Mouse (Mus musculus): ENCODE results near the gene Adcy1.

GRCm38 (mm10) chr11:7101674-7102073, 38.4 kb downstream of the Adcy1 start:
- TF ChIP-seq CTCF (conservative IDR thresholded peaks at IDR 0.05; ENCODE audit: insufficient read depth, insufficient read length, low read depth, low read length) = no peak
- no peak for TF ChIP-seq POLR2A (IDR thresholded peaks at IDR 0.05; ENCODE audit: low read depth, low read length)
